Mouse (Mus musculus) B cell, adult 2 months (primary cell): ENCODE measurements around the gene Arhgef17.
"Not testable (repeated sequence)": the region's sequence is repeated elsewhere in the genome, so short reads cannot be mapped to it uniquely, and the experiment has no call there.

Experiments used
- DNase-seq, 2 experiments: peaks; one replicate each; pipeline ENCODE4 v3.0.0; 2022

Arhgef17 gene

DNA sequence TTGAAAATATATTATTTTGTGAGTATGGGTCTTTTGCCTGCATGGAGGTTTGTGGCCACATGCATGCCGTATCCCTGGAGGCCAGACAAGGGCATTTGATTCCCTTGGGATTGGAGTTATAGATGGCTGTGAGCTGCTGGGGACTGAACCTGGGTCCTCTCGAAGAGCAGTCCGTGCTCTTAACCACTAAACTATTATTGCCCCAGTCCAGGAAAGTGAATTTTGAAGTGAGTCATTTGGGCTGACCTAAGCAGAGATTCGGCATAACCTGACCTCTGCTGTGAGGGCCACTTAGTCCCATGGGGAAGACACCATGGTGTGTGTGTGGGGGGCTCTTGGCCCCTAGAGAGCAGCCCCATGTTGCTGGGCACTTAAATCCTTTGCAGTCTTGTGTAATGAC lies 60.6 kb downstream of the Arhgef17 start:
- no peak for DNase-seq

DNA sequence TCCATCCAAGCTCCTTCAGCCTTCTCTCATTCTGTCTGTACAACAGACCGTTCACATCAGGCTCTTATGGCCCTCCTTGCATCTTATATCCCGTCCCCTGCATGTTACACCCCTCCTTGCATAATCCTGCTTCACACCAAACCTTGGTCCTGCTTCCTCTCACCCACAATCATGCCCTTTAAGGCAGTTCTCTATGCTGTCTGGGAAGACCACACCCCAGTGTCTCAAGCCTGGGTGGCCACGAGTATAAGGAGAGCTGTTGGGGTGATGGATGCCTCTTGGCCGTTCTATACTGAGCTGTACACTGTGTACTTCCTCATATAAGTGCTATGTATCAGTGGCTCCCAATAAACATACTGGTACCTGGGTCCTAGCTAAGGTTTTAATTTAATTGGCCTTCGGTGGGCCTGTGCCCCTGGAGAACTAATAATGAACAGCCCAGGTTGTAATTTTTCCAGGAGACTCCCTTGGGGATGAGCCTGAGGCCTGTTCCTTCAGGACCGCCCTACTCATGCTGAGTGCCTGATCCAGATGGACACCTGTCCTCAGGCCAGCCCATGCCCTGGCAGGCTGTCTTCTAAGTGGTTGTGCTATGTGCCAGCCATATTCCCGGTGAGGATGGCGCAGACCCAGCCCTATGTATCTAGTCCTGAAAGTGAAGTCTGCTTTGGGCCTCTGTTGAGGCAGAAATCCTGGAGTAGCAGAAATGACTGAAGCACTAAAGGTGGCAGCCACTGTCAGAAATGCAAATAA lies 61.9 kb downstream of the Arhgef17 start:
- DNase-seq, result no peak

DNA sequence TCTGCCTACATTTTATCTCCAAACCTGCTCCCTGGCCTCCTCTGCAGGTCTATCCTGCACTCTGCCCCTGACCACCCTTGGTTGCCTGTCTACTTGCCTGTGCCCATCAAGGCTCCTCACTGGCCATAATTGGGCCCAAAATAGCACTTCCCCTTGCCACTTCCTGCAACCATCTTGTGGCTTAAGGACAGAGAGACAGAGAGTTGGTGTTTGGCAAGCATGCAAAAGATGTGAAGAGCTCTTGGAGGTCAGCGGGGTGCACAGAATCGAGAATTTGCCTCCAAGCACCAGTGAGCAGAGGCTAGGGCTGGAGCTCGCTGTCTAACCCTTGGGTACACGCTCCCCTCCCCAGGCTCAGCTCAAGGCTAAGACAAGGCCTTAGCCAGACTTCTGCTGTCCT lies 63.4 kb downstream of the Arhgef17 start:
- peak; percentile 37 to 42 for DNase-seq

DNA sequence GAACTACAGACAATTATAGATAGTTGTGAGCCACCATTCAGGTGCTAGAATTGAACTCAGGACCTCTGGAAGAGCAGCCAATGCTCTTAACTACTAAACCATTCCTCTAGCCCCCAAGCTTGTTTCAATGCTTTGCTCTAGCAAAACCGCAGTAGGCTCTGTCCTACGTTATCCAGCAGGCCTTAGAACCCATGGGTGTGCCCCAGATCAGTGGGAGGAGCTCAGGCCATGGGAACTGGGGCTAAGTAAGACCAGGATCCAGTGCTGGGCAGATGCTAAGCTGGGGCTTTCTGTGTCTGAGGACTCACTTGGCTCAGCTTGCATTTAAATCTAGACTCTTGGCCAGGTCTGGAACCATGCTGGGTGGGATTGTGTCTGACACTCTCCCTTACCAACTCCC lies 64.3 kb downstream of the Arhgef17 start:
- DNase-seq, result no peak

DNA sequence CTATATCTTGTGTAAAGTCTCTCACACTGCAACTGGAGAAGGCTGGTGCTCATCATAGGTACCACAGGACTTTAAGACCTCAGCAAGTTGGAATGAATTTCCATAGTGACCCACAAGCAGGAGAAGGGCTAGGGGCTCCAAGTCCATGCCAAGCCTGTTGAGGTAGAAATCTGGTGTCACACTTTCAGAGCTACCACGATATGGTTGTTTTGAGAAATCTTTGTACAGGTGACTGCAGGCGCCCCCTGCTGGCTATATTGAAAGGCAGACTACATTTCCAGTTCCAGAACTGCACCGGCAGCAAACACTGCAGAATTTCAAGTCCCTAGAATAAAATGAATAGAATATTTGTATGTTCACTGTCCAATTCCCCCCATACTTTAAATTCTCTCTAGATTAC lies 65.2 kb downstream of the Arhgef17 start:
- DNase-seq, result peak; percentile 87 to 88

DNA sequence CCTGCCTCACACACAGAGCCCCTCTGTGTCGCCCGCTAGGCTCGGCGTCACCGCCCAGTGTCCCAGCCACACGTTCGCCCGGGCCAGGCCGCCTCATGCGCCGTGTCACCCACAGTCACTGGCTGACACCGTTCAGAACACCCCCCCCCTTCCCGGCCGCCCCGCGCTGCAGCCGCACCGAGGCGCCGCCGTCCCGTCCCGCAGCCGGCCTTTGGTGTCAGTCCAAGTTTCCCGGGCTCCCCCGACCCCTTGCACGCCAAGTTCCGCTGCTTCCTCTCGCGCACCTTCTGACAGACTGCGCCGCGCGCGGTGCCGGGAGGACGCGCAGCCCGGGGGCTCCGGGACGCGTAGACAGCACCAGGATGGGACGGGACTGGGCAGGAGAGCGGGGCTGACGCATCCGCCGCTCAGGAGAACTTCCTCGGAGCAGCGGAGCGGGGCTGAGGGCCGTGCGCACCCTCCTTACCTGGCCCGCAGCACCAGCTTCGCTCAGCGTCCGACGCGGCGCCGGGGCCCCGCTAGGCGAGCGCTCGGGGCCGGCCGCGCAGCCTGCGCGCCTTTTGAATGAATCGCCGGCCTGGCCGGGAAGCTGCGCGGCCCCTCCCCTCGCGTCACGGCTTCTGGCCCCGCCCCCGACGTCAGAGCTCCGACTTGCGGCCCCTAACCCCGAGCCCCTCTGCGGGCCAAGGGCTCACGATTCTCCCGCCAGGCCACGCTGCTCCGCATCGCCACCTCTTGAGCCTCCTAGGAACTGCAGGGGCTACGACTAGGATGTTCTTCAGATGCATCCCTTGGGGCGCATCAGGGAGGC lies 68.9 kb downstream of the Arhgef17 start, which contains the start of gene Relt:
Gene Relt, minus strand, starts transcription at position 619 of the 811 bp plus-strand sequence.
- DNase-seq, result peak; percentile 98 to 99

DNA sequence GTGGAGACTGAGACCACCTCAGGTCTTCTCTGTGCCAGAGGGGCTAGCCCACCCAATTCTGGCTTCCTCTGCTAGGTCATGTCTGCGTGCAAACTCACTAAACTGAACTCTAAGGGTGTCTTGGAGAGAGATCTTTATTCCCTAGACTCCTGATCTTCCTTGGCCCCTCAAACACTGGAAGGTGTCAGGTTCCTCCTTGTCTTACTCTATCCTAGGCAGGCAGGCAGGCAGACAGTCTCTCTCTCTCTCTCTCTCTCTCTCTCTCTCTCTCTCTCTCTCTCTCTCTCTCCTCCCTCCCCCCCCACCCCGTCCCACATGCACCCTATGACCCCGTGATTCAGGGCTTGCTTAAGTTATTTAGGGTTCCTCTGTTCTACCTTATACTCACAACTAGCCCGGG lies 69.6 kb downstream of the Arhgef17 start:
- no peak for DNase-seq

DNA sequence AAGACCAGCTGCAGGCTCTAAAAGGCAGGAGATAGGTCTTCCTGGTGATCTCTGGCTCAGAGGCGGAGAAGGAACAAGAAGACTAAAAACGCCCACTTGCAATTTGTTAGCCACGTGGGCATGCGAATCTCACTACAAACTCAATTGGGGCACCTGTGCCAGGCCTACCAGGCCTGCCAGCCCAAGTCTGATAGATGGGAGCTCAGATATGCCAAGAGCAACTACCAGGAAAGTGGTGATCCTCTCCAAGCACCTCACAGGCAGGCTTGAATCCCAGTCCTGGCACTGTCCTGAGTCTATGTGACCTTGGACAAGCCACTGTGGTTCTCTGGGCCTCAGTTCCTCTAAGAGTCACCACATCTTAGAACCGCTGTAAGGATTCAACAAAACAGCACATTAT lies 70.7 kb downstream of the Arhgef17 start:
- no peak for DNase-seq

DNA sequence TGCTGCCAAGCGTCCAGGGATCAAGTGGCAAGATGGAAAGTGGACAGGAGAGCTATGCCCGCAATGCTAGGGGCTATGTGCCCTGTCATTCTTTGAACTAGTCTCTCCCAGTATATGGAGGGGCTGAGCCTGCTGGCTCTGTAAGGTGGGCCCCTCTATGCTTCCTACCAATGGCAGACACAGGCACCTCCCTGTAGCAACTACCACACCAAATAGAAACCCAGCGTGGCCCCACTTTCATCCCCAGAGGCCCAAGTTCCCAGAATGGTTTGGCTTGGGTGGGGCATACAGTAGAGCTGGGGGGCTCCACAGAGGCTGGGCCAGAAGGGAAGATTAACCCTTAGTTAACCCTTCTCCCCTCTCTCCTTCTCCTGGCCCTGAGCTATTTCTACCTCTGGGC lies 71.5 kb downstream of the Arhgef17 start:
- DNase-seq, result no peak

DNA sequence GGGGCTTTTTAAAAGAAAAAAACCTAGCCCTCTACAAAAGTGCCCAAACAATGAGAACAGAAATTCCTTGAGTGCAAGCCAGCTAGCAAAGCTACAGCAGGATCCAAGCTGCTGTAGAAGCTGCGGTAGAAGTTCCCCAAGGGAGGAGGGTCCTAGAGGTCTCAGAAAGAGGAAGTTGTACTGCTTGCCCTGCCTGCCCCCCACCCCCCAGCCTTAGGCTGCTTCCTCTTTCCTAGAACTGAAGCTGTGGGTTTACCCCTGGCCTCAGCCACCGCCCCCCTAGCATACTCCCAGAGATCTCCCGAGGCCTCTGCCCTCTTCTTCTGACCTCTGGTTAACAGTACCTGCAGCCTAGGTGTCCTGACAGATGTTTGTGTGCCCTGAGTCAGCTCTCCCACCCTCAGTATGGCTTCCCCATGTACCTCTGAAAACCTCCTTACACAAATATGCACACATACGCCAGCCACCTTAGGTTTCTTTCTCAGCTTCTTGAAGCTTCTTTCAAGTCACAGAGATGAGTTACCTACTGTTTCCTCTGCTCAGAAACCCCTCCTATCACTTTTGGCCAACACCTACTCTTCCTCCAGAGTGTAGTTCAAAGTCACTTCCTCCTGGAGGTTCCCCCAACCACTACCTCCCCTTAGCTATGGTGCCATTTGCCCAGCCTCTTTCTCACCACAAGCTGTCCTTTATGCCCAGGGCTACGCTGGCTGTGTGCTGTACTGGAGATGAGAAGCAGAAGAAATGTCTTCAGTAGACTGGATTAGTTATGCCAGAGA lies 75.9 kb downstream of the Arhgef17 start:
- DNase-seq, result peak; percentile 92 to 96

DNA sequence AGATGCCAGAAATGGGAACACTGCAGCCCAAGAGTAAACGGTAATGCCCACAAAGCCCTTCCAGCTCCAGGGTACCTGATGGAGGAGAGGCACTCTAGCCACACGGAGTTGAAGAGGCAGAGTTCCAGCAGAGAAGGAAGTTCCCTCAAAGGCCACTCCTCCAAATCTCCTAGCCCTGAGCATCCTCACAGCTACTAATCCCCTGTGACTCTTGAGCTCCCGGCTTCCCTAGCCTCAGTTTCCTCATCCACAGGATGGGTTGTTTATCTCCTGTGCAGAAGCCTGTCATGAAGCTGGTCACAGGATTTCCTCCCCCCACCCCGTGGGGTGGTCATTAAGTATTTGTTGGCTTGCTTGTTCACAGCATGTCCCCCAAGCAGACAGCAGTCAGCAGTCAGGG lies 76.6 kb downstream of the Arhgef17 start:
- no peak for DNase-seq

DNA sequence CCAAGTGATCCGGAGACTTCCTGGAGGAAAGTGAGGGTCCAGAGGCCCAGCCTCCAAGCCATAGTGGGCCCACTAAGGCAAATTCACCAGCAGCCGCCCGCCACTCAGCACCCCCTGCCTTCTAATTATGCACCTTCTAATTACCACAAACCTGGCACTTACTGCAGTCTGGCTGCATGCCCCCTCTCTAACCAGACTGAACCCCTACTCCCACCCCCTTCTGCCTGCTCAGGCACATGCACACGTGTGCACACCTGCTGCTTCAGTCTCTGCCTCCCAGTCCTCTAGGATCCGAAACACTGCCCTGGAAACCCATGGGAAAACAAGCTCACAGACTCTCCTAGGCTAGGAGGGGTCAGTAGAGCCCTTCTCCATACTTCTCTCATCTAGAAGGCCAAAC lies 77.0 kb downstream of the Arhgef17 start:
- DNase-seq, result no peak

DNA sequence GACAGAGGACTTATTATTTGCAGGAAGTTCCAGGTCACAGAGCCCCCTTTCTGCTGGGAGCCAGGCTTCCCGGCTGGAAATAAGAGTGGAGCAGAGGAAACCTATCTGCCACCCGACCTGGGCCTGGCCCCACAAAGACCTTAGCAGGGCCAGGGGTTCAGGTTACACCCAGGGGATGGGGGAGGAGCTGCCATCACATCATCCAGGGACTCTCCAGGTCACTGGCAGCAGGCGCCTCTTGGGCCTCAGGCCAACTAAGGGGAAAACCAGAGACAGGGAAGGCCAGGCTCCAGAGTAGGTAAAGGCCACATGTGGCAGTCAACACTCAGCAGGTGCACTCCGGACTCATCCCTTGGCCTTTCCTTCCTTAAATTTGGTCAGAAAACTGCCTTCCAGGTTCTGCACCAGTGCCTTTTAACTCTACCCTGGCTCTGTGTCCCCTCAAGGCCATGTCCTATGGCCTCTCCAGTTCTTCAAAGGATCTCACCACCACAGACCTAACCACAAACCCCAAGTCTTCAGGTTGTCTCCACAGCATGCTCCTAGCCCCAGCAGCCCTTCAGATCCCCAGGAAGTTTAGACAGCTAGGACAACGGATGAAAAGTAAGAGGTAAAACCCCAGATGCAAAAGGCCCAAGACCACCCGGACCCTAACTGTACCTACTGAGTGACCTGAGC lies 77.6 kb downstream of the Arhgef17 start:
- no peak for DNase-seq

DNA sequence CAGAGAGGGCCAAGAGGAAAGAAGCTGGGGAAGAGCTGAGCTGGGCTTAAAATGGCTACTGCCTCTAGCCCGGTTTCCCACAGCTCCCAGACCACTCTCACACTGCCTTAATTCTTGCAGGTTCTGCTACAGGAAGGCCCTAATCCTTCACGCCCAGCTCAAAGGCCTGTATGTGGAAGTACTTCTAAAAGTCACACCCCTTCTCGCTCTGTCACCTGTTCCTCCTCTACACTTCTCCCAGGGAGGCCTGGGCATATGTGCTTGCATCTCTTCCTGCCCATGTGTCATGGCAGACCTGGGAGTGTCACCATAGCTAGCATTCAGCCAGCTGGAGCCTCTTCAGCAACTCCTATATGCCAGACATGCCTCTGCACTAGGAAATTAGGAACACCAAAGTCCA lies 78.5 kb downstream of the Arhgef17 start:
- DNase-seq, result peak; percentile 32 to 39

DNA sequence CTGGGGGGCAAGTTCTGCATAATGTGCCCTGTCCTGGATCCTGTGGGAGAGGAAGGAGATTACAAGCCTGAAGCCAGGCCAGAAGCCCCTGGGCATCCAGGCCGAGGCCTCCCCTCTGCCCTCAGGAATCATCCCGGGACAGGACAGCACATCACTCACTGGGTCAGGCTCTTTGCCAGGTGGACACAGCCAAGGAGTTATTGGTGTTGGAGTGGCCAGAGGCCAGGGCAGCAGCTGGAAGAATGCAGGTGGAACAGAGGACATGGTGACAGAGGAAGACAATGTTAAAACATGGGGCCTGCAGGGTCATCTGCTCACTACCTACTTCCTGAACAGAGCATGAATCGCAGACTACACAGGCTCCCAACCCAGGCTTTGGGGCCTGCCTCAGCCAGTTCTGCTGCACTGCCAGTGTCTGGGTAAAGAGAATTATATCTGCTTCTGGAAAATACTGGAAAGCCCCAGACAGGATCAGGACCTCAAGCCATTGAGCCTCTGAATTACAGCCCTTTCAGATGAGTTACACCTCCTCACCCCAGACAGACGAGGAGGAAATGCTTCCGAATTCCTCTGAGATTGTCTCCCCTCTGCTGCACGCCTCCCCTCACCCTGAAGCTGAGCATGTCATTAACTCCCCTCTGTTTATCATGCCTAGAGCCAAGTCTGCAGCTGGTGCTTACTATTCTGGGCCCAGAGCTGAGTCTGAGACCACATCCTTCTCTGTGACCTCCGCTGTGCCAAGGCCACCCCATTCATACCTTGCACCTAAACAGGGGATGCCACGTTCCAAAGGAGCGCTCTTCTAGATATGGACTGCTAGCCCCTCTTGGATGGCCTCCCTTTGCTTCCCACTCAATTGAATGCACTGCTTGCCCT lies 80.2 kb downstream of the Arhgef17 start:
- DNase-seq, result no peak

DNA sequence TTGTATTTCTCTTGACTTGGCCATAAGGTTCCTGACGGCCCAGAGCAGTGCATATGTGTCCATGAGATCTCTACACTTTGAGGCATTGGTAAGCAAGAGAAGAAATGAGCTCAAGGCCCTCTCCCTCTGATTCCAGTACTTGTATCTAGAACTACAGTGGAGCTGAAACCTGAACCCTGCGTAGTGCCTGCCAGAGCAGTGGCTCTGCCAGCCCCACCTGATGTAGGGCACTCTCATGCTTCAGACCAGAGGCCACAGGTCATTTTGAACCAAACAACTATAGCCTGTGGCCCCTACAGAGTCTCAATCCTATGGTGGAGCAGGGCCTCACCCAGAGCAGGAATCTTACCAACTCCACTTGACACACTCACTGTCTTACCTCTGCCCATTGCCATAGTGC lies 82.4 kb downstream of the Arhgef17 start:
- no peak for DNase-seq

DNA sequence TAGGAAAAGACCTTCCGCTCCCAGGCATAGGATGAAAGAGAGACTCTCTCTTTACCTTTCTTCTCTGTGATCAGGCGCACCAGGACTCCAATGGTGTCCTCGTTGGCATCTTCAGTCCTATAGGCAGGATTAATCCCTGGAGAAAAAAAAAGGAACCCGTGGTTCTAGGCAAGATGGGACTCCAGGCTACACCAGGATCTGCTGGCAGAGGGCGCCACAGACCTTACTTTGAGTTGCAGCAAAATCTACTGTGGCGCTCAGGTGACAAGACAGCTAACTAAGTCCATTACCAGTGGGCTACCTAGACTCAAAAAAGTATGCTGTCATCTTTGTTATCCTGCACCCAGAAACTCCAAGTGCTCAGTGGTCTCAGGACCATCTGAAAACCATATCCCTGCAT lies 83.2 kb downstream of the Arhgef17 start:
- DNase-seq, result peak; percentile 82 to 84

DNA sequence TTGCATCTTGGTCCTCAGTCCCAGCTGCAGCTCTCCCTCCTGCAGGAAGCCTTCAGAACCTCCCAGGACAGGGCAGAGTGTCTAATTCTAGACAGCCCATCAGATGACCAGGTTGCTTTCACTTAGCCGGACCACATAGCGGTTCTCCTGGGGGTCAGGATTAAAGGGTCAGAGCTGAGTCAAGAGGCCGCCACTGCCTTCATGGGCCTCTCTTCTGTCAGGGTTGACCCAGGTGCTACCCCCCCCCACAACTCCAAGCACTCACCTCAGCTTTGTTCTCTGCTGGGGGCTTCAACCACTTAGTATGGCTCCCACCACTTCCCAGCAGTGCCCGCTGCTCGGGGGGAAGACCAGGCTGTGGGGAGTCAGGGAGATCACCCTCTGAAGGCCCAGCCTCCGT lies 84.8 kb downstream of the Arhgef17 start:
- no peak for DNase-seq

DNA sequence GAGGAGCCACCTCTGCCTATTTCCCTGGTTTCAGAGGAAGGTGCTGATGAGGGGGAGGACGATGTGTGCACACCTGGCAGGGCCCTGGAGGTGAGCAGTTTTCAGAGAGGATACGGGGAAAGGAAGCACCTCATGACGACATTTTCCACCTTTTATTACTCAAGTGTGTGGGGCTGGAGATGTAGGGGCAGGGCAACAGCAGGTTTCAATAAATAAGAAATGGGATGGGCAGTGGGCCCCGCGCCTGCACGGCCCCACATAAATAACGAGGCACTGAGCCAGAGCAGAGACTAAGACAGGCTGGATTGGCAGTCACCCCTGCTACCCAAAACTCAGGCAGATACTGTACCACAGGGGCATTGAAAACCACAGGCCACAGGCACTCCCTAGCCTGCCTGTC lies 85.9 kb downstream of the Arhgef17 start:
- DNase-seq, result not testable (repeated sequence)

DNA sequence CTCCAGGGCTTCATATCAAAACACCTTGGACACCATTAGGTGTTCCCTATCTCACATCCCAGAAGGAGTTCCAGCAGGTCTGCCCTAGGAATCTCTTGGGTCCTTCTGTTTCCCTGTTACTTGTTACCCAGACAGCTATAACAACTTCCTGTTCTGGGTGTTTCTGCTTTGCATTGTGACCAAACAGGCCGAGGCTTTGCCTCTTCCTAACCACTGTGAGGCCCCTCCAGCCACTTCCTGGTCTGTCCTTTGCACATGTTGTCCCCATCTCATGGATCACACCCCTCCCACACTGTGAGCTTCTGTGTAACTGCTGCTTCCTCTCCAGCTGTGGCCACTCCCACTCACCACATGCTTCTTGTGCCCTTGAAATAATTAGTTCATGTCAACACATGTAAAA lies 86.5 kb downstream of the Arhgef17 start:
- peak; percentile 50 to 53 for DNase-seq

DNA sequence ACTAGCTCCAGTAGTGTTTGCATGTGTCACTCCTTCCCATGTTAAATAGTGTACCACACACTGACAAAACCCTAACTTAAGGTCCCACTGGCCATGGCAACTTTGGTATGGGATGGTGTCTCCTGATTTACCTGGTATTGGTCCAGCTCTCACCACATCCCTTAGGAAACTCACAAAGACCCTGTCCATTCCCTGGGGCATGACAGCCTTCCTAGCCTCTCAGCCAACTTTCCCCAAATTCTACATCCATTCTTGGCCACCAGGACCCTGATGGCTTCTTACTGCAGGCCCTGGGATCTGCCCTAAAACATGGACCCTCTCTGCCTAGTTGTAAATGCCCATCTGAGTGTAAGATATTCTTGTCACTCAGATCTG lies 86.9 kb downstream of the Arhgef17 start:
- no peak for DNase-seq
